Mouse (Mus musculus) E14TG2a.4 (cell line): ENCODE data around the gene Gars.
A peak's percentile ranks its signal among the peaks of the same experiment; 100 is the strongest.

Experiments used
- CTCF ChIP-seq: conservative IDR thresholded peaks from 2 replicates; pipeline ENCODE4 v1.5.1; 2014; ENCODE audit warnings: low read length
- NANOG ChIP-seq: IDR thresholded peaks from 2 replicates; pipeline ENCODE4 v1.6.1; 2014; ENCODE audit warnings: borderline replicate concordance, low read length, mixed read lengths

- peak; percentile 86 for TF ChIP-seq CTCF
- TF ChIP-seq NANOG = no peak
Measured at GRCm38 (mm10) chr6:55016710-55017583, 20.9 kb upstream of the Gars start.
